In the genomic region with DNA sequence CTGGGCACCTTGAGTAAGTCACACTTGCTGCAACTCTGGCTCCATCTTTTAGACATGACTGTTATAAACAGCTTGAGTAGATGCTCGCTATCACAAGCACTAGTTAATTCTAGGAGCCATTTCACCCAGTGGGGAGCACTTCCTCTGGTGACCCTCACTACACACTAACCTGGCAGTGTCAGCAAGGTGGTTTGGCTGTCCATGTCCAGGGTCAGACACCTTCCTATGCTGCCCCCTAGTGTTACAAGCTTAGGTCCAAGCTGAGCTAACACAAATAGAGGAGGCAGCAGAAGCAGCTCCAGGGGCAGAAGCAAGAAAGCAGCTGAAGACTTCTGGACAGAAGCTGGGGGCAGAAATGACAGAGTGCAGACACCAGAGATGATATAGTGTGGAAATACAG, we compare ENCODE assay signal across 10 mouse cellular contexts. TPM values are rescaled to one million over a fixed set of nuclear protein-coding genes. Genes with fewer than 3 reads are reported as not detected.
DNase-seq lines count a peak whose midpoint lies in the region; ATAC-seq and TF ChIP-seq lines count a peak whose summit lies in the region.
"Had no signal": no experiment of that assay in that cellular context is flagged by ENCODE, and none has a peak within 500 bp of the region (broad histone marks: within the 10 kb centered on the region; RNA-seq: fewer than 3 reads in every experiment).

No protein-coding gene starts in this region.

- POLR2A ChIA-PET in Patski (lab: Charles Lee), result interaction anchor here (1.0 to 1.2 kb wide), 2 partner anchors 14 to 38 kb away, joined by 3 to 6 read pairs; partner anchors contain the start of gene S100a10

- peaks cover 9% of the 10 kb centered on the region; the same call in 1 of the 2 replicates for H3K4me1 ChIP-seq in liver, embryonic 12.5 days
- H3K4me1 ChIP-seq in hindbrain, embryonic 16.5 days (ENCODE audit: control insufficient read depth, insufficient read depth, low read depth, low read length), result no peaks in the 10 kb centered on the region

- no peak overlapping the region for H3K27ac ChIP-seq in liver, embryonic 12.5 days
- H3K27ac ChIP-seq in hindbrain, embryonic 16.5 days (ENCODE audit: low read depth, low read length), result no peak overlapping the region
- H3K27ac ChIP-seq: liver, embryonic 15.5 days had no signal

- intact Hi-C loops in heart, postnatal 14 days (cut with DNase I), result loop anchor here (2.0 kb wide), 1 partner anchor 47 kb away; no protein-coding TSS in a partner anchor

- peak; percentile 95 for TF ChIP-seq CTCF in Patski (IDR thresholded peaks at IDR 0.05)

- peak; percentile 26 for DNase-seq in liver
- DNase-seq in Patski (ENCODE audit: low read depth, low spot score), result no peak
- DNase-seq in heart, postnatal 14 days, result peak; percentile 43 to 59
- DNase-seq in lung, postnatal 10 days, result peak; percentile 72
- DNase-seq in testis, postnatal 10 days (ENCODE audit: low spot score), result peak; percentile 55

- WGBS in liver, embryonic 12.5 days (ENCODE audit: insufficient replicate concordance), result 36% methylated on average over 1 of the region's 1 CpGs
- 64% methylated on average over 1 of the region's 1 CpGs for WGBS in hindbrain, embryonic 16.5 days

- in situ Hi-C loops in Patski (cut with MboI; ENCODE audit: low pct_unique_long_range_greater_than_20kb), result no loop called here

- H3K27me3 ChIP-seq in liver, embryonic 12.5 days (replicated peaks), result no peaks in the 10 kb centered on the region
- no peaks in the 10 kb centered on the region for H3K27me3 ChIP-seq in Patski
- H3K27me3 ChIP-seq in hindbrain, embryonic 16.5 days (replicated peaks; ENCODE audit: control insufficient read depth, insufficient read depth, low read length), result no peaks in the 10 kb centered on the region
- H3K27me3 ChIP-seq: liver, embryonic 15.5 days had no signal

- H3K36me3 ChIP-seq in liver, embryonic 12.5 days, result no peaks in the 10 kb centered on the region
- no peaks in the 10 kb centered on the region for H3K36me3 ChIP-seq in hindbrain, embryonic 16.5 days (ENCODE audit: control insufficient read depth, insufficient read depth, low read length)
- H3K36me3 ChIP-seq: liver, embryonic 15.5 days had no signal

- CTCF ChIA-PET in Patski (lab: Charles Lee), result interaction anchor here (0.6 to 42.5 kb wide), 22 partner anchors 9 to 232 kb away, joined by 3 to 811 read pairs (median 6); partner anchors contain the start of genes S100a10 and S100a11

- H3K4me3 ChIP-seq in liver, embryonic 12.5 days, result no peak overlapping the region
- no peak overlapping the region for H3K4me3 ChIP-seq in hindbrain, embryonic 16.5 days (ENCODE audit: low read length)
- H3K4me3 ChIP-seq: erythroblast, embryonic 14.5 days; liver, embryonic 15.5 days had no signal

- no peak overlapping the region for H3K9ac ChIP-seq in liver, embryonic 12.5 days
- H3K9ac ChIP-seq in hindbrain, embryonic 16.5 days (ENCODE audit: low read depth, low read length), result no peak overlapping the region
- H3K9ac ChIP-seq: liver, embryonic 15.5 days had no signal

- H3K9me3 ChIP-seq in liver, embryonic 12.5 days (replicated peaks), result no peaks in the 10 kb centered on the region
- no peaks in the 10 kb centered on the region for H3K9me3 ChIP-seq in hindbrain, embryonic 16.5 days (ENCODE audit: control insufficient read depth, low read length)
- H3K9me3 ChIP-seq: liver, embryonic 15.5 days had no signal

- no peak for ATAC-seq in liver, embryonic 12.5 days
- no peak for ATAC-seq in Patski
- ATAC-seq in common myeloid progenitor, adult 5-6 weeks (replicated peaks; ENCODE audit: low read depth, poor library complexity, severe bottlenecking), result 0 out of 2 replicates have a peak, but pooled peaks have one; percentile 37
- ATAC-seq in hindbrain, embryonic 16.5 days, result no peak

- H3K4me2 ChIP-seq in liver, embryonic 12.5 days, result no peak overlapping the region
- H3K4me2 ChIP-seq in hindbrain, embryonic 16.5 days (ENCODE audit: low read length), result no peak overlapping the region
- H3K4me2 ChIP-seq: liver, embryonic 15.5 days had no signal

RNA-seq across cellular contexts. Expression of gene S100a10, which starts 38.6 kb away (rescaled TPM):
- 87.8 and 91.1 TPM in 2 replicates for polyA plus RNA-seq in liver, embryonic 12.5 days (2016; fragmentation: Nextera tagmentation; extraction: Ambion mirVana)
- 981 TPM for polyA plus RNA-seq in Patski (2021)
- total RNA-seq in common myeloid progenitor, adult 5-6 weeks (2017), result 282 and 405 TPM in 2 replicates
- 100 to 1,000 TPM; 129 to 145 TPM for total RNA-seq in heart, postnatal 14 days (2021)
- polyA plus RNA-seq in hindbrain, embryonic 16.5 days (2015; fragmentation: Nextera tagmentation; extraction: Ambion mirVana), result 198 and 202 TPM in 2 replicates

RNA-seq across cellular contexts. Expression of gene Tdpoz2, which starts 59.0 kb away (rescaled TPM):
- not detected in 2 replicates for polyA plus RNA-seq in liver, embryonic 12.5 days (2016; fragmentation: Nextera tagmentation; extraction: Ambion mirVana)
- not detected for polyA plus RNA-seq in Patski (2021)
- total RNA-seq in common myeloid progenitor, adult 5-6 weeks (2017), result not detected in 2 replicates
- total RNA-seq in heart, postnatal 14 days (2021), result not detected
- polyA plus RNA-seq in hindbrain, embryonic 16.5 days (2015; fragmentation: Nextera tagmentation; extraction: Ambion mirVana), result not detected in 2 replicates
- polyA plus RNA-seq: erythroblast, embryonic 14.5 days; liver, embryonic 15.5 days had no signal
